Mouse (Mus musculus) fibroblast of lung, adult 2 months (primary cell): ENCODE data around the gene Slc2a5.

Source experiments
- DNase-seq: peaks from one replicate; pipeline ENCODE4 v3.0.0-alpha.2; 2011; ENCODE audit warnings: low read depth

Gene Slc2a5

DNA sequence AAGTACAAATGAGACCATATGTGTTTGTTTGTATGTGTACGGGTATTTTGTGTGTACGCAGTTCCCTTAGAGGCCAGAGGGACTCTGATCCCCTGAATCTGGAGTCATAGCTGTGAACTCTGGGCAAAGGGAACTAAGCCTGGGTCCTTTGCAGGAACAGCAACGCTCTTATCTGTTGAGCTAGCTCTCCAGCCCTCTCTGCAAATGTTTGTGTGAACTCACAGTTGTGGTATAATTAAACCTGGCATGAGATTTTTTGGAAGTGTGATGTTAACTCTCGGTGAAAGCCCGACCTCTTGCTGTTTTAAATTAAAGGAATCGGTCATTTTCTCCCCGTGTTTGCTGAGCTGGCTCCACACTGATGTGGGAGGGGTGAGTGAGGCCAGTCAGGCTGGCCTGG lies 13.4 kb upstream of the Slc2a5 start:
- no peak for DNase-seq

DNA sequence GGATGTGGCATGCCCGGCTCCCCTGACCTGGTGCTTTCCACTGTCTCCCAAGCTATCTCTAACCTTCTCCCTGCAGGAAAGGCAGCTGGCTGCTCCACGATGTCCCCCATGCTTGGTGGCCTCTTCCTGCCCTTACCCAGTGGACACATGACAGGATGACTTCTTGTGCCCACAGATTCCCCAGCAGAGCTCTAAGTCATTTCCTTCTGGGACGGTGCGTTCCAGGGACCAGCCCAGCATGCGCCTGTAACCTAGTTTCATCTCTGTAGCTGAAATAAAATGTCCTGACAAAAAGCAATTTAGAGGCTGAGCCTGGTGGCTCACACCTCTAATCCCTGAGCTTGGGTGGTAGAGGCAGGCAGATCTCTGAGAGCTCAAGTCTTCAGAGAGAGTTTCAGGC lies 12.4 kb upstream of the Slc2a5 start:
- no peak for DNase-seq

DNA sequence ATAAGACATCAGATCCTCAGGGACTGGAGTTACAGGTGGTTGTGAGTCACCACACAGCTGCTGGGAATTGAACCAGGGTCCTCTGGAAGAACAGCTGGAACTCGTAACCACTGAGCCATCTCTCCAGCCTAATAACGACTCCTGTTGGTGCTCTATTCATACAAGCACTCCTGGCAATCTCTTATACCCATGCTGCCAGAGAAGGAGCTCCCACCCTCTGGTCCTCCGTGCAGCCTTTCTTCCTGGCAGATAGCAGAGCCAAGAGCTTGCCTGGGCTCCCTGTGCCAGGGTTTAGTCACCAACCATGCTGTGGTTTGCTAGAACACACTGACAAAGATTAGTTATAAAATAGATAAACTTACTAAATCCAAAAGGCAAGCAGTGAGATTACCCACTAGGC lies 9.4 kb upstream of the Slc2a5 start:
- no peak for DNase-seq

GRCm38 (mm10) chr4:150110373-150110772 lies 8.7 kb upstream of the Slc2a5 start:
- DNase-seq = no peak

- DNase-seq = no peak
Measured at GRCm38 (mm10) chr4:150112867-150113266, 6.2 kb upstream of the Slc2a5 start.

GRCm38 (mm10) chr4:150114505-150115061 lies 4.5 kb upstream of the Slc2a5 start:
- no peak for DNase-seq

GRCm38 (mm10) chr4:150117311-150117710 lies 1.8 kb upstream of the Slc2a5 start:
- no peak for DNase-seq

DNA sequence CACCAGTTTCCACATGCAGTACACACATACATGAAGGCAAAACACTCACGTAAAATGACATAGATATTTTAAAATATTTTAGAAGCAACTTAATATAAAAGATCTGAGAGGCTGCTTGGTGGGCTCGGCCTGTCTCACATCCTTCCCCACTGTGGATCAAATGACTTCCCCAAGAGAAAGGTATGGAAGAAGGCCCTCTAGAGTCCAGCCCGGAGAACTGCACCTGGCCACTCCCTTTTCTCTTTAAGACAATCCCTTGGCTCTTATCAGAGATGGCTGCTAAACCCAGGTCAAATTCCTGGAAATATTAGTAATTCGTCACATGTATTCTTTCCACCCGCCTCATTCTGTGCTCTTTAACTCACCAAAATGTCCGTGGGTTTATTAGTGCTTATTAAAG lies 920 bp upstream of the Slc2a5 start:
- DNase-seq = no peak

- no peak for DNase-seq
Measured at GRCm38 (mm10) chr4:150119640-150120039, 557 bp downstream of the Slc2a5 start.

DNA sequence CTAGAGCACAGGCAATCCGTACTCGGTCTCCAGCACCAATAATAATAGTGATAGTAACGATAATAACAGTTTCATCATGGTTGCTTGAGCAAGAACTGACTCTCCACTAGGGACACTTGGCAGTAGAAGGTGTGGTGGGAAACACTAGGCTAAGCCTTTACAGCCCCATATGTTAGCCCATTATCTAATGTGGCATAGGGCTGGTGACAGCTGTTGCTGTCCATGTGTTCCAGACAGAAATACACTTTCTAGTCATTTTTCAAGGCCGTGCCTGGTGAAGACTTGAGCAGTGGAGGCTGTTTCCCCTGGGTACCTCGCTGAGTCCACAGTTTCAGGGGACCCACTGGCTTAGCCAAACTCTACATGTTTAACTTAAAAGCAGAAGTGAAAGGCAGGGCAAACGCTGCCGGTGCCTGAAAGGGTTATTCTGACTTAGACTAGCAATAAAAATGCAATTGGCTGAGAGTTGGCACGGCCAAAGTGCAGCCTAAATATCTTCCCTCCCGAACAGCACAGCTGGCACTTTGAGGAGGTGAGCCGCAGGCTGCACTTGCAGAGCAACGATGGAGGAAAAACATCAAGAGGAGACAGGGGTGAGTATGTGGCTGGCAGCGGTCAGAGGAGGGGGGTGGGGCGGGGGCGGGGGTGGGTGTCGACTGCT lies 1.2 kb downstream of the Slc2a5 start:
- no peak for DNase-seq

GRCm38 (mm10) chr4:150121430-150121829 lies 2.3 kb downstream of the Slc2a5 start:
- DNase-seq = no peak

DNA sequence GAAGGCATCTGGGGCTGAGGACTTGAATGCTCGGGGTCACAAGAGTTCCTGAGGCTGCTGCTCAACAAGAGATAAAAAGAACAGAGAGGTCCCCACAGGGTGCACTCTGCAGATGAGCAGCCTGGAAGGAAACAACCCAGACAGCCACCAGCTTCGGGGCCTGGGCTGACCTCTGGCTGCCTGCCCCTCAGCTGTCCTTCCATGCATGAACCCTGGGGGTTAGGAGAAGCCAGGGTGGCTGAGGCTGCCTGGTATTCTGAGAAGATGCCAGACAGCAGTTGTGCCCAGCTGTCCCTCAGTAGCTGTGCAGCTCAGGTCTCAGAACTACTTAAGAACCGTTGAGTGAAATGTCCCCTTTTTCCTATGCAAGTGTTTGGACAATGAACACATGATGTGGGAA lies 3.4 kb downstream of the Slc2a5 start:
- no peak for DNase-seq

DNA sequence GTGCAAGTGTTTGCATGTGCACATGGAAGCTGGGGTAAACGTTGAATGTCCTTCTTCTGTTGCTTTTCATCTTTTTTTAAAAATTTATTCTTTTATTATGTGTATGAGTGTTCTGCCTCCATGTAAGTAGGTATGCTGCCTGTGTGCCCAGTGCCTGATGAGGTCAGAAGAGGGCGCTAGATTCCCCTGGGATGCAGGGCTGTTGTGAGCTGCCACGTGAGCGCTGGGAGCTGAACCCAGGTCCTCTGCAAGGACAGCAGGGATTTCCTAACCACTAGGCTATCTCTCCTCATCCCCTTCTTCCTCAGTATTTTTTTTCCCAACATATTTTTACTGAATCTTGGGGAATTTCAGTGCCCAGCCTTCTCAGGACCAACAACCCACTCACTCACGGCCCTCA lies 7.3 kb downstream of the Slc2a5 start:
- no peak for DNase-seq

GRCm38 (mm10) chr4:150127894-150128293 lies 8.8 kb downstream of the Slc2a5 start:
- no peak for DNase-seq

DNA sequence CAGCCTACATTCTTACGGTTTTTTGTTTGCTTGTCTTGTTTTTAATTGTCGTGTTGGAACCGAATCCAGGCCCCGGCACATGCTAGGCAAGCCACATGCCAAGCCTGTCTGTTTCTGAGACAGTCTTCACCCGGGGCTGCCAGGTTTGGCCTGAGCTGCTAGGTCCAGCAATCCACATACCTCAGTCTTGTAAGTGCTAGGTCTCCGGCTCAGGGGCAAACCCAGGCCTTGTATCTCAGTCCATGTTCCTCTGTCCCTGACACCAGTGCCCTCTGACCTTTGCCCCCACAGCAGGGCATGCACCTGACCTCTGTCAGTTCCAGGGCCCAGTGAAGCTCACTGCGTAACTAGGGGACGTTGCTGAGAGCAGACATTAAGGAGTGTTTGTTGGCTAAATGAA lies 9.5 kb downstream of the Slc2a5 start:
- DNase-seq = no peak

DNA sequence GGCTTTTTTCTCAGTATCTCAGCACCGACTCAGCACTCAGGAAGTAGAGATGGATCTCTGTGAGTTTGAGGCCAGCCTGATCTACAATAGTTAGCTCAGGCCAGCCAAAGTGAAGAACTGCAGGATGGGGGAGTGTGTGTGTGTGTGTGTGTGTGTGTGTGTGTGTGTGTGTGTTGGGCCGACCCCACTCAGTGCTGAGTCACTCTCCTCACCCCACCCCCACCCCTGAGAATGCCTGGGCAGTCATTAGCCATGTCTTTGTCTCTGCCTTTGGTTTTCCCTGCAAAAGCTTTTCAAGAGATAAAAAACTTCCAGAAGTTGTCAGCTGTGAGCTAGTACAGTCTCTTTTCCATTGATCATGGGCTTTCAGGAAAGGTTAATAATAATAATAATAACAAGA lies 11.6 kb downstream of the Slc2a5 start:
- DNase-seq = no peak

- no peak for DNase-seq
Measured at GRCm38 (mm10) chr4:150132692-150133271, 13.7 kb downstream of the Slc2a5 start.

GRCm38 (mm10) chr4:150135254-150135653 lies 16.2 kb downstream of the Slc2a5 start:
- DNase-seq = no peak

- DNase-seq = no peak
Measured at GRCm38 (mm10) chr4:150136693-150137092, 17.6 kb downstream of the Slc2a5 start.

- DNase-seq = no peak
Measured at GRCm38 (mm10) chr4:150137368-150138083, 18.4 kb downstream of the Slc2a5 start.

- DNase-seq = peak; percentile 82
Measured at GRCm38 (mm10) chr4:150138084-150138543, 19.0 kb downstream of the Slc2a5 start.

- no peak for DNase-seq
Measured at GRCm38 (mm10) chr4:150139090-150139489, 20.0 kb downstream of the Slc2a5 start.

GRCm38 (mm10) chr4:150140346-150140745 lies 21.3 kb downstream of the Slc2a5 start:
- no peak for DNase-seq
